Mouse (Mus musculus): ENCODE measurements around the gene Topors.
"Not testable (repeated sequence)": the region's sequence is repeated elsewhere in the genome, so short reads cannot be mapped to it uniquely, and the experiment has no call there.

The Topors gene

DNA sequence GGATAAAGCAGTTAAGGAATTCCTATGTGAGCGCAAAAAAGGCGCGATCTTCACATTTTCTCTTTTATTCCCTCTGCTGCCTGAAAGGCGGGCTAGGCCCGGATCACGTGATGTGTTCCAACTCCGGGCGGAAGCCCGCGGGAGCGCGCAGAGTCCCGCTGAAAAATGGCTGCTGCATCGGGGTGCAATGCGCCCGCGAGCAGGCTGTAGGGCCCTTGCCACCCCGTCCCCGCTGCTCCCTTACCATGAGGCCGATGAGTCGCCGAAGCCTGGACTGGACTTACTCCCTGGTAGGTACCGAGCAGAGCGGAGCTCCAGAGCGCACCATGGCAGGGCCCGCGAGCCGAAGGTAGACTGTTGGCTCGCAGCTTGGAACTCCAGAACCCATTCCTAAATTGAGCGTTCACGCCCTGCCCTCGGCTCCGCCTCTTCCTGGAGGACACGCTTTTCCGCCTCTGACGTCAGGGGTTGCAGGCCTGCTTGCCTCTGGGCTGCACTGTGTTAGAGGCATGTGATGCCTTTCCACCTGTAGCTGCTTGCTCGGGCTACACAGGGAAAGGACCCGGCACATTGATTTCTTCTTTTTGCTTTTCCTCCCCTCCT lies at the start of gene Topors, which contains the start of gene Smim27:
Gene Topors (minus strand): TSS at position 421 of the 603 bp plus-strand sequence.
Gene Smim27 (plus strand): TSS at position 150 of the 603 bp plus-strand sequence.
- peak; percentile 96 for DNase-seq (ENCODE audit: extremely low spot score, low read depth, low spot score)

DNA sequence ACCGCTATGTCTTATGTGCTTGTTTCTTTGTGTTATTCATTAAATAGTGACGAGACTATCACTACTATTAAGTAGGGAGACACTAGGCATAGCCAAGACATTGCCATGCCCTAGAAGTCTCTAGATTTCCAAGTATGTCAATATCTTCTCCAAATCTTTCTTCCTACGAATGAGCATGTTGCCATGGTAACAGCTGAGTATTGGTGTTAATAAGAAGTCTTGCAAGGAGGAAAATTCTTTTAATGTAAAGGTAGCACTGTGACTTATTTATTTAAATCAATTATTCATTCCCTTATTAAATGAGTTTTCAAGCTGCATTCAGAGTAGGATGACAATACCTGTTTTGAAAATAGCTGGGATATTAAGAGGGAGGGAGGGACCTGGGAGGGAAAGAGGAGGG lies 47.8 kb upstream of the Topors start:
- DNase-seq (ENCODE audit: extremely low spot score, low read depth, low spot score) = no peak

DNA sequence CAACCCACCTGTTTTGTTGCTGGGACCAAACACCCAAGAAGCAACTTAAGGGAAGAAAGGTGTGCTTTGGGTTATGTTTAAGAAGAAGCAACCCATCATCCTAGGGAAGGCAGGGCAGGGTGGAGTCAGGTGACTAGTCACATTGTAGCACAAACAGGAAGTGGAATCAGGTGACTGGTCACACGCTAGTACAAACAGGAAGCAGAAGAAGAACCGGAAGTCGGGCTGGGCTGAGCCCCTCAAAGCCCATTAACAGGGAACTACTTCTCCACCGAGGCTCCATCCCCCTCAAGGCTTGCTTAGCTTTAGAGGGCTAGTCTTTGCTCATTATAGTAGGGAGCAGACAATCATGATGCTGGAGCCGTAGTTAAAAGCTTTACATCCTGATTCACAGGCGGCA lies 43.4 kb upstream of the Topors start:
- no peak for DNase-seq (ENCODE audit: extremely low spot score, low read depth, low spot score)

DNA sequence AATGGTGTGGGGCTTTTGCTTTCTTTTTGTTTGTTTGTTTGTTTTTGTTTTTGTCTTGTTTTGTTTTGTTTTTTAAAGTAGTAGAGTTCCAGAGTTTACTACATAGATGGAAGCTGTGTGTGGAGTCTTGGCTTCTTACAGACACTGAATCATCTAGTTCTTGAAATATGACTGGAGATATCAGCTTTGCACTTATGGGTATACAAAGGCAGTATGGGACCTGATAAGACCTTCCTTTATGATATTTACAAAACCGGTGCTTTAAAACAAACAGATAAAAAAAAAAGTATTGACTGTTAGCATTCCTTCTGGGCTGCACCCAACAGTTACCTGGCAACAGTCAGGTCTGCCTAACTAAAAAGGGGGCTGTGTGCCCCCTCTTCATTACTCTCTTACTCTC lies 42.6 kb upstream of the Topors start:
- DNase-seq (ENCODE audit: extremely low spot score, low read depth, low spot score) = no peak

DNA sequence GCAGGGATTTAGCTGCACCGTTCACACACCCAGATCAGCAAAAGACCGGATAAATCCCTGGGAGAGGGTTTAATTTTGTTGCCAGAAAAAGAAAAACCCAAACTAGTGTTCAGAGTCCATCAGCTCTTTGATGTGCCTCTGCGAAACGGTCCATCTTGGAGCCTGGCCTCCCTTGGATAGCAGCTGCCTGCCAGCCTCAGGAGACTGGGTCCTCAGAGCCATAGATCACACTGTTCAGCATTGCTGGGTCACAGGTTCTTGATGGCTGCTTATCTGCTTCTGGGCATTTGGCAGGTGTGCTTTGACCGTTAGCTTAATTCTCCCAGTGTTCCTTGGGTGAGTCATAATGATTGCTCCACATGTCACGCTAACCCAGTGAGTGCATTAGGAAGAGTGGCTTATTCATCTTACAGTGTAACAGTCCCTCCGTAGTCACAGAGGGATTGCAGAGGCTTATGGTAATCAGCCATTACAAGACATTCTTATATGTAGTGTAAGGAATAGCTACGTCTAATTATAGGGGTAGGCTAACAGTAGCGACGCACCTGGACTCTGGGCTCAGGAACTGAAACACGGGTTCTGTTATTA lies 41.2 kb upstream of the Topors start:
- DNase-seq (ENCODE audit: extremely low spot score, low read depth, low spot score) = no peak

DNA sequence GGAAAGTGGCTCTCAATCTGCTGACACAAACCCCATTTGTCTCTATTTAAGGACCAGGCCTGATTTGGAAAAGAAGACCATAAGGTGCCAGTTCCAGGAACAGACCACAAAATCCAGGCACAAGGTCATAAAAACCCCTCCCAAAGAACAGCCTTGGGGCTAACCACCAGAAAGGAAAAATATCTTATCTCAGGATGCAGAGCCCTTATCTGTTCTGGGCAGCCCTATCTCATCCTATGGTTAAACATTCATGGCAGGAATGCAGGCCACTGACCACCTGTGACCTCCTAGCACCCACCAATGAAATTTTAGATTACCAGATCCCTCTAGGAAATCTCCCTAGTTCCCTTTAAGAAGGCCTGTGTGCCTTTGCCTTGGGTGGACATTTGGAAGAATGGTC lies 40.0 kb upstream of the Topors start:
- DNase-seq (ENCODE audit: extremely low spot score, low read depth, low spot score) = no peak

DNA sequence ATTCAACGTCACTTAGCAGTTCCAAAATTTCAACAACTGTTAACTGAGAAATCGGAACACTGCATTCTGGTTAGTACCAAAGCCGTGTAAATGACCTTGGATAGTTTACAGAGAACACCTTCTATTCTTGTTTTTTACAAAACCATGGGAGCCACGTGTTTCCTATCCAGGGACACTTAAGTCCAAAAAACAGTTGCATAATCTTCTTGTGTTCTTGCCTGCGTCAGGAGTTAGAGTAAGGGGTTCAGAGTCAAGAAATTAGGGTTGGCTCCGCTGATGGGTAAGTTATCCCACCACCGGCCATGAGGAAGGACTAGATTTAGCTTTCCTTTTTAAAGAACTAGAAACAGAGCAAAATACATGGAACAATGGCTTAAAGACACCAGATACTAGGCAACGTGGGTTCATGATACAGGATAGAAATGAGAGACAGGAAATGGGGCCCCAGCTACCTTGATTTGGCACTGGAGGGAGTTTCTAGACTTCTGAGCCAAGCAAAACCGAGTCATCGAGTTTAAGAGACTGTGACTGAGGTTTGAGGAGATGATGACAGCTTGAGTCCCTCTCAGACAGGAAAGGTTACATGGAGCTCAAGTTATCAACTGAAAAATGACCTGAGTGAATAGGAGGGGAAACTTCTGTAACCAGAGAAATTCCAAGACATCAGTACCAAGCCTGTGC lies 32.9 kb upstream of the Topors start:
- DNase-seq (ENCODE audit: extremely low spot score, low read depth, low spot score) = no peak

DNA sequence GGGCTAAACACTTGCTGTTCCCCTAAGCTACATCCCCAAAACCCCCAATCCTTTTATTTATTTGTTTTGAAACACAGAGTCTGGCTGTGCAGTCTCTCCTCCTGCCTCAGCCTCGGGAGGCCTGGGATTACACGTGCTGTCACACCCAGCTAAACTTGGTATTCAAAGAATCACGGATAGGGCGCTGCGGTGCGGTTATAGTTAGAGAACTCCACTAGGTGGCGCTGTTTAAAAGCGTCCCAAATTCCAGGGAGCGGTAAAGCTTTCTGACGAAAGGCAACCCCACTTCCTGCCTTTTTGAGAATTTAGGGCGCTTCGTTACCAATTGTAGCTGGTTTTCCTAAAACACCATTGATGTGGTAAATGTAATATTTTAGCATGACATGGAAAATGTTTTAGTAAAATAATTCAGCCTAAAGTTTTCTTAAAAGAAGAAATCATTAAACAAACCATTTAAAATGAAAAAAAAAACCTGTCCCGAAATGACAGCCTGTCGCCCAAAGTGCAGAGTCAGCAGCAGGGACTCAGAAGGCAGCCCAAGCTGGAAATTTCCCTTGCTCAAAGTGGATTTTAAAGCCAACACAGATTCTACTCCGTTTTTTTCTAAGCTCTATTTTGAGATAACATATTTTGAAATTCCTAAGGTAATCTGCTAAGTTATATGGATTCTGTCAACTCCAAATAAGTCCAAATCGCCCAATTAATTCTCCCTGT lies 31.6 kb upstream of the Topors start:
- DNase-seq (ENCODE audit: extremely low spot score, low read depth, low spot score) = peak; percentile 73

DNA sequence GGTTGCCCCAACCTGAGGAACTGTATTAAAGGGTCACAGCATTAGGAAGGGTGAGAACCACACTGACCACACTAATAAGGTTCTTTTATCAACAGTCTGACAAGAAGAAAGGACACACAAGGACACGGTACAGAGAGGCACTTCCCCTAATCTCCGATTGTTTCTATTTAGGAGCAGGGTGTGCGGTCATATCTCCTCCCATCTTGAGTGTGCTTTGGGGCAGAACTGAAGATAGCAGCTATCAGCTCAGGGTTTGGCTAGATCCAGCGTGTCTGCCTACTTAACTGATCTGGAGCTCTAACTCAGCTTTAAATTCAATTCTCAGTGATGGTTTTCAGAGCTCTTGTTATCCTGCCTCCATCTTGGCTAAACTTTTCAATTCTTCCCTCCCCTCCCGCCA lies 29.5 kb upstream of the Topors start:
- DNase-seq (ENCODE audit: extremely low spot score, low read depth, low spot score) = no peak

DNA sequence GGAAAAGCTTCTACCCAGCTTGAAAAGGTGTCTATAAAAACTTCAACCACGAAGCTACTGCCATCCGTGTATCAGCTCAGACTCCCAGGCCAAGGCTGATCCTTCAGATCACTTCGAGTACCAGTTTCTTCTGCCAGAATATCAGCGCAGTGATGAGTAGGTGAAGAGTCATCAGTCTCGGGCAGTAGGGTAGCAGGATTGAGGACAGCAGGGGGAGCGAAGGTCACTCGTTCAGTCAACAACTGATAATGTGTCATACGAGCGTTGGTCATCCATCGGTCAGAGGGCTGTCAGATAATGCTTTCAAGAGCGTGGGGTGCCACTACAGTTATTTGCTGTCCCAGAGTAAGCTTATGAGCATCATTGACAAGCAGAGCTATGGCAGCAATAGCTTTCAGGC lies 21.9 kb upstream of the Topors start:
- not testable (repeated sequence) for DNase-seq (ENCODE audit: extremely low spot score, low read depth, low spot score)

DNA sequence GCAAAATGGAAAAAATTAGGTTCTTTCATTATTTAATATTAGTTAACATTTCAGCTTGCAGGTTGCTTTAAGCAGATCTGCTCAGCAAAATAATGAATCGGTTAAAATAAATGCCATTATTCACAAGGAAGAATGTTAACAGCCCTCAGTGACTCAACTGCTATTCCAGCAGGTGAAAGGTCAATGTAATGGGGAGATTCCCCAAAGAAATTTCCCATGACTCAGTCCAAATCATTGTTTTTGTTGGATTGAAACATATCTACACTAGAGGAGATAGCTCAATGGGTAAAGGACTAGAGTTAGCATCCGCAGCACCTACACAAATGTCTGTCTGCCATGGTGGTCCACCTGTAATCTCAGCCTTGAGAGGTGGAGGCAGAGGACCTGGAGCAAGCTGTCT lies 19.4 kb upstream of the Topors start:
- no peak for DNase-seq (ENCODE audit: extremely low spot score, low read depth, low spot score)

DNA sequence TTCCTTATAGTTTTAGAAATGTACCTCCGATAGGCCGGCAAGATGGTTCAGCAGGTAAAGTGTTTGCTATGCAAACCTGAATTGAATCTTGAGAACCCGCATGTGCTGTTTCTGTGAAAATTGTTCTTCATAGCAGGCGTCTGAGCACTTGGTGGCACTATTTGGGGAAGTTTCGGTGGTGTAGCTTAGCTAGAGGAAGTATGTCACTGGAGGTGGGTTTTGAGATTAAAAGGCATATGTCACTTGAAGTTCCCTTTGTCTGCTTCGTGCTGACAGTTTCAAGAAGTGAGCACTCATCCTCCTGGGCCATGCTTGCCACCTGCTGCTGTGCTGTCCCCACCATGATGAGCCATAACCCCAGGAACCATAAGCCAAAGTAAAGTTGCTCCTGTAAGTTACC lies 17.8 kb upstream of the Topors start:
- DNase-seq (ENCODE audit: extremely low spot score, low read depth, low spot score) = no peak

DNA sequence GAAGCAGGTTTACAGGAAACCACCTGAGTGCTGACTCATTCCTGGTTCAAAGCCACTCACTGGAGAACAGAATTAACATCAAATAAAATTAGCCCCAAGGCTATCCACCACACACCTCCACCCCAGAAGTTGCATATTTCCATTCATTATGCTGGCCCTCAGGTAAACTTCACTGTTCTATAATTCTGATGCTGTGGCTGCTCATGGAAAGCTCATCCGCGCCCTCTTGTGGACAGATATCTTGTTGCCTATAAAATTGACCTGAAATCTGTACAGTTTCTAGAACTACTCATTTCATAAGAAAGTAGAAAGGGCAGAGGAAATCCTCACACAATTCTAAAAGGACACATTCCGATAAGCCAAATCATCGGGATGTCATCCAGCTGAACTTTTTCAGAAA lies 15.9 kb upstream of the Topors start:
- no peak for DNase-seq (ENCODE audit: extremely low spot score, low read depth, low spot score)

DNA sequence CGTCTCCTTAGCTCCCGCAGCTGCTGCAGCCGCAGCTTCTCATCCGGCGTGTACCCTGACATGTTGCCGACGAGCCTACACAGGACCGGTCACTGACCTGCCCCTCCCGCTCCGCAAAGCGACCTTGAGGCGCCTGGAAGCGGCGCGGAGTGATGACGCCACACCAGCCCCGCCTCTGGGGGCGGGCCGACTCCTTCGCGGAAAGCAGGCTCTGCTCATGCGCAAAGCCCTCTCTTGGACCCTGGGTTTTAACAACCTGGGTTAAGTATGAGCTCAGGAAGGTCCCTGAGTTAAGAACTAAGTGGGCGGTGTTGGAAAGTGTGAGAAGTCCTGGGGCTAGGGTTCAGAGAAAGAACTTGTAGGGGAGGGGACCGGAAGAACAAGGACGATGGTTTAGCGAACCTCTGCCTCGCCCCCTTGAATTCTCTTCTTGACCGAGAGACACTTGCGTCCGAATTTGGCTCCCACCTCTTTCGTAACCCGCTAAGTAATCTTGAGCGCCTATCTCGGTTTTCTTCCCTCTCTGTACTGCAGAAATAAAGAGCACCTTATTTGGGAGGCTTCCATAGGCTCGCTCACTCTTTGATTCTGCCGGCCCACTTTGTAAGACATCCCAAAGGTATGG lies 9.7 kb upstream of the Topors start, which contains the start of gene Ndufb6:
Gene Ndufb6 (minus strand): TSS at position 146 of the 625 bp plus-strand sequence.
- peak; percentile 94 for DNase-seq (ENCODE audit: extremely low spot score, low read depth, low spot score)

DNA sequence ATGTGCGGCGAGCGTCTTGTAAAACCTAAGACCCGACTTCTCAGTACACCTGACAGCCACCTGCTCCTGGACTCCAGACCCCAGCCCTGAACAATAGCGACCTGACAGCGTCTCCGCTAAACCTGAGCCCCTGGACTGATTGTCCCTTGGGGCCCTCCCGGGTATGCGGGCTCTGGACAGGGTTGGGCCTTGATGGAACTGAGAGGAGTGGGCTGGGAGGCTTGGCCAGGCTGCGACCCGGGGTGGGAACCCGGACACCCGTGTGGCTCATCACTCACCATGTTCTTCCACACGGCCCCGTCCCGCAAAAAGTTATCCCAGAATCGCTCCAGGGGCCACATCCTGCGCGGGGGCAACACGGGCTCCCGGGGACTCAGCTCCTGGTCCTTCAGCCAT lies 9.2 kb upstream of the Topors start:
- no peak for DNase-seq (ENCODE audit: extremely low spot score, low read depth, low spot score)

DNA sequence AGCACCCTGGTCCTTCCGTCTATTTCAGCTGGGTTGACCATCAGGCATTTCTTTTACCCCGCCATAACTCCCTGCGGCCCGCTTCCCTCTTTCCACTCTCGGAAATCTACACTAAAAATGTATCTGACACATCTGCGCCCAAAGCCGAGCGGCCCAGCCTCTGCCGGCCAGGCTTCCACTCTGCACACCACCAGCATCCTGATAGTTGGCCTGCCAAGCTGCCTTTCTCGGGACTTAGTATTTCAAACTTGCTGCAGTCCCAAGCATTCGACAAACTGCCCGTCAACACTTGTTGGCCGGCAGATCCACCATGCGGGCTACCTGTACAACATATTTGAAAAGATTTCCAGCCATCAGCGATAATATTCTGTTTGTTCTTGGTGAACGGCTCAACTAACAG lies 815 bp downstream of the Topors start:
- DNase-seq (ENCODE audit: extremely low spot score, low read depth, low spot score) = no peak

DNA sequence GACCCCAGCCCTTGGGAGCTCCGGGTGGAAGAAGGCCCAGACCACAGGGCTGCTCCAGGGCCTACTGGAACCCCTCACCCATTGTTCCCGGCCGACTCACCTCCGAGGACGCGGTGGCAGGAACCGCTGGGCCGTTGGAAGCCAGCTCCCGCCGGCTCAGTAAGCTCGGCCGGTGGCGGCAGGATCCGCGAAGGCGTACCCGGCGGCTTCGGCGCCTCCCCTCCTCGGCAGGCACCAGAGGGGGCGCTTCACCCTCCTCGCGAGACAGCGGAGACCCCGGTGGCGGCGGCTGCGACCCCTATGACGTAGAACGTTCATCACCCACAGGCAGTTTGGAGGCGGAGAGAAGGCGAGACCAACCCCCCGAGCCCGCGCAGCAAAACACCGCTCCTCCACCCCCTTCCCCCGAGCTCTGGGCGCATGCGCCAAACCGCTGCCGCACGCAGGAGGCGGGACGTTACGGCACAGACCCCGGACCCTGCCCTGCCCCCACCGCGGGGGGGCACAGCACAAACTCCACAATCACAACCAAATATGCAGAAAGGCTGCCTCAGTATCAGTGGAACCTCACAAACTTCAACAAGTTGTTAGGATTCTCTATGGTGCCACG lies 1.3 kb downstream of the Topors start:
- DNase-seq (ENCODE audit: extremely low spot score, low read depth, low spot score) = peak; percentile 68

DNA sequence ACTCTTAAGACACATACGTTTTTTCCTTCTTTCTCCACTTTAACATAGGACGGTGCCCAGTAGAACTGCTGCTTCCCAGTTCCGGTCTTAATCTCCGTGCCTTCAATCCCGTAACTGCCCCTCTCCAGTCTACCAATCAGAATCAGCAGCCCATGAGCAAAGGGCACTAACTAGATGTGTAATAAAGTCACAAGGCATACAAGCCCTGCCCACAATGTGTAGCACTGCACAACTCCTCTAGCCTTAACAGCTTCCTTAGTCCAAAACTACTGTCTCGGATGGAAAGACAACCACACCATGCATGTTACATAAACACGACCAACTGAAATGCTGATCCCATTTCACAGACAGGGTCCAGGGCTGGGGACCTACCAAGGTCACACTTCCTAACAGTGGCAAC lies 2.0 kb downstream of the Topors start:
- no peak for DNase-seq (ENCODE audit: extremely low spot score, low read depth, low spot score)

DNA sequence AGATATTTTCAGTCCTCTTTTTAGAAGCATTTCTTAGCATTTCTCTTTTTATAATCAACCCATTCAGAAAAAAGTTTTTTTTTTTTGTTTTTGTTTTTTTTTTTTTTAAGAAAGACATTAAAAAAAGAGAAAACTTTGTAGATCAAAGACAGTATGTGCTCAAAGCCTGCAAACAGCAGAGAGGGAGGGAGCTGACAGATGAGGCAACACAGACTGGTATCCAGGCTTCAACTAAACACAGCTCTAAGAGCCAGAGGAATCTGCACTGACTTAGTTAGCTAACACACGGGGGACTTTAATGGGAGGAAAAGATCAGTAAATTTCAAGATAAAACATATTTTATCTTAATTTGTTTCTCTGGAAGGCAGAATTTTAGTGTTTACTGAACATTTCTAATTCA lies 5.3 kb downstream of the Topors start:
- DNase-seq (ENCODE audit: extremely low spot score, low read depth, low spot score) = no peak

DNA sequence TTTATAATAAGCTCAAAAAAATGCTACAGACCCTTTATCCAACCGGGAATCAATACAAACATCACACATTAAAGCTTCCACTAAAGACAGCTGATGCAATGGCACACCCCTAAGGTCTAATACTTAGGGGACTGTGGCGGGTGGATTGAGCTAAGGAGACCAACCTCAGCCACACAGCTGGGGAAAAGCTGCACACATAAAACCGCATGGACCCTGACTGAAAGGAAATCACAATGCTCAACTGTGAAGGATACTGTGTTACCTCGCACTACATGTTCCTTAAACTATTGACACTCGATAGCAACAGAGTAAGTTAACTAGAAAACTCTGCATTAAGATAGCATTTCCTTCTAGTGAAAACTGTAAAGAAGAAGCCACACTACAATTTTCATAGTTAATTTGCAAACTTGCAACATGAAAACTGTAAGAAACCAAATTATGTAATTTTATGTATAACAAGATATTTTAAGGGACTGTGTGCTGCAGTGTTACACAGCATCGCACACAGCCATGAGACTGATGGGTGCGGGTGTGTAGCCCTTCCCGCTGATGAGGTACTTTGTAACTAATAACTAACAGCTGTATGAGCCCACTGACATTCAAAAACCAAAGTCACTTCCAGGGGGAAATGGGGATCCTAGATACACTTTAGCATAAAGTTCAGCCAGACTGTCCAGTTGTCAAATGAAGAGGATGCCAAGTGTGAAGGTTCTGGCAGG lies 15.1 kb downstream of the Topors start:
- DNase-seq (ENCODE audit: extremely low spot score, low read depth, low spot score) = no peak

Data from hindlimb bud, embryonic 11.5 days (tissue).